Mouse (Mus musculus): ENCODE data around the gene Itpr2. TPM values are rescaled to one million over a fixed set of nuclear protein-coding genes. Genes with fewer than 3 reads are reported as not detected.

Gene Itpr2
- polyA plus RNA-seq, 1 experiment: 22.5 TPM

DNA sequence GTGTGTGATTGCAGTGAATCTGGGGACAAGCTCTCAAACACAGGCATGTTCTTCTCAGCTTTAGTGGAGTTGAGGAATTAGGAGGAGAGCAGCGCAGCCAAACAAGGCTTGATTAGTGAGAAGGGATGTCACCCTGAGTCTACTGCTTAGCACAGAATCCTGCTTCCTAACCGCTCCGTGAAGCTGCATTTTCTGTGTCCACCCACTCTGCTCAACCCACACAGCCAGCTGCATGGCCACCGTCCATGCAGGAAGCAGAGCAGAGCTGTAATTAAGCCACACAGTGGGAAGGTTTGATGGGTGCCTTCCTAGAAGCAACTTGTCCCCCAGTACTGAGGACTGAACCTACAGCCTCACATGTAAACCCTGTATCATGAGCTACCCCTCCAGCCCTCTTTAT, 97.1 kb downstream of the Itpr2 start:
- Histone ChIP-seq H3K27ac (ENCODE audit: control insufficient read depth, insufficient read depth, low read depth, low read length, poor library complexity) (no peak overlapping the region), H3K4me1 (ENCODE audit: control insufficient read depth, insufficient read depth, low read length) (peaks cover 1% of the 10 kb centered on the region; the same call in 1 of the 2 replicates), H3K4me3 (replicated peaks; ENCODE audit: control insufficient read depth, low read depth, low read length) (no peak overlapping the region)
- 80% methylated on average over 4 of the region's 4 CpGs for WGBS
- TF ChIP-seq CTCF (IDR thresholded peaks at IDR 0.05; ENCODE audit: control insufficient read depth, insufficient read depth, low read length) (0 out of 2 replicates have a peak, but pooled peaks have one; percentile 6), POLR2A (IDR thresholded peaks at IDR 0.05; ENCODE audit: borderline replicate concordance, control insufficient read depth, low read depth, low read length) (no peak)

DNA sequence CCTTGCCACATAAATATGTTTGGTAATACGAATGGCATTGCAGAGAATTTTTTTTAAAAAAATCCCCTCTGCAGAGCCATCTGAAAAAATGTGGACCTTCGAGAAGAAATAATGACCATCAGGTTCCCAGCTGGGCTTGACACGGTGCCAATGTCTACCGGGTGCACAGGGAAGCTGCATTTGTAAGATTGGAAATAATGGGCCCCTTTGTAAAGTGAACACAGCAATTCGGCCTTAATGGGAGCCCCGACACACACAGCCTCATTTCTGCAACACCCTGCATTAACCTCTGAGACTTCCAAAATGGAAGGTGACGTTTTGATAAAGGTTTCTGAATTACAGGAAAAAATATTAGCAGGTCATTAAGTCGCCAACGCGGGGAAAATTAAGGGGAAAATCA, 97.9 kb downstream of the Itpr2 start:
- no peak for TF ChIP-seq POLR2A (IDR thresholded peaks at IDR 0.05; ENCODE audit: borderline replicate concordance, control insufficient read depth, low read depth, low read length)
- no peak for TF ChIP-seq CTCF (IDR thresholded peaks at IDR 0.05; ENCODE audit: control insufficient read depth, insufficient read depth, low read length)

DNA sequence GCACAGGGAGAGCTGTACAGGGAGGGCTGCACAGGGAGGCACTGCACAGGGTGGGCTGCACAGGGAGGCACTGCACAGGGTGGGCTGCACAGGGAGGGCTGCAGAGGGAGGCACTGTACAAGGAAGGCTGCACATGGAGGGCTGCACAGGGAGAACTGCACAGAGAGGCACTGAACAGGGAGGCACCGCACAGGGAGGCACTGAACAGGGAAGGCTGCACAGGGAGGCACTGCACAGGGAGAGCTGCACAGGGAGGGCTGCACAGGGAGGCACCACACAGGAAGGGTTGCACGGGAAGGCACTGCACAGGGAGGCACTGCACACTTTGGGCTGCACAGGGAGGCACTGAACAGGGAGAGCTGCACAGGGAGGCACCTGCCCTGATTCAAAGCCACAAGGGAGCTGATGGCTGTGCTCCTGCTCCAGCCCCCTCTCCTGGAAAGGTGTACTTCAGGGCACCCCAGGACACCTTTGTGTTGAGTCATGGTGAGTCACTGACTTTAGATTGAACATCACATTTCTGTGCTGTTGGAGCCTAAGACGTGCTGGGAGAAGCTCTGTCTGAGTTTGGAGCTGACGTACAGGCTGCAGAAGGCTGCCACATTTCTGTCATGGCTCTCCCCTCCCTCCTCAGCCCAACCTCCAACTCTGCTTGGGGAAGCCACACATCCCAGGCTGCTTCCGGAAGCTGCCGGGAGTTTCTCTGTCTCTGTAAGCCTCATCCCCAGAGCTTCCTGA, 98.9 kb downstream of the Itpr2 start:
- TF ChIP-seq POLR2A (IDR thresholded peaks at IDR 0.05; ENCODE audit: borderline replicate concordance, control insufficient read depth, low read depth, low read length): no peak
- no peak for TF ChIP-seq CTCF (IDR thresholded peaks at IDR 0.05; ENCODE audit: control insufficient read depth, insufficient read depth, low read length)
- Histone ChIP-seq H3K4me3 (replicated peaks; ENCODE audit: control insufficient read depth, low read depth, low read length) (no peak overlapping the region), H3K4me1 (ENCODE audit: control insufficient read depth, insufficient read depth, low read length) (peaks cover 3% of the 10 kb centered on the region; the same call in 1 of the 2 replicates), H3K27ac (ENCODE audit: control insufficient read depth, insufficient read depth, low read depth, low read length, poor library complexity) (no peak overlapping the region)
- 50% methylated on average over 6 of the region's 6 CpGs for WGBS

More for the DNA sequence above, 97.9 kb downstream of the Itpr2 start:
- Histone ChIP-seq H3K27ac (ENCODE audit: control insufficient read depth, insufficient read depth, low read depth, low read length, poor library complexity) (no peak overlapping the region), H3K4me1 (ENCODE audit: control insufficient read depth, insufficient read depth, low read length) (peaks cover 1% of the 10 kb centered on the region; the same call in 1 of the 2 replicates), H3K4me3 (replicated peaks; ENCODE audit: control insufficient read depth, low read depth, low read length) (no peak overlapping the region)
- 77% methylated on average over 10 of the region's 10 CpGs for WGBS

DNA sequence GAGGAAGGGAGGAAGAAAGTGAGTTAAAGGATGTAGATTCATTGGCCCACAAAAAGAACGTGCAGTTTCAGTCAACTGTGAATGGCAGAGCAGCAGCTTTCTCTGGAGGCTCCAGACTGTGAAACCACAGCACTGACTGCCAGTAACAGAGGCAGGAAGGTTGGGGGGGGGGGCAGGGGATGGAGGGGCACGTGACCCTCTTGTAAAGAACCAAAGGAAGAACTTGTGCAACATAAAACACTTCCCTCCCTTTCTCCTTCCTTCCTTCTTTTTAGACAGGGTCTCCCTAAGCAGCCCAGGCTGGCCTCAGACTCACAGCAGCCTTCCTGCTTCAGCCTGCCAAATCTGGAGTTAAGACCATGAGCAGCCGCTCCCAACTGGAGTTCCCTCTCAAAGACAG, 104.2 kb downstream of the Itpr2 start:
- Histone ChIP-seq H3K27ac (ENCODE audit: control insufficient read depth, insufficient read depth, low read depth, low read length, poor library complexity) (peak overlapping the region; percentile 30; the same call in 1 of the 2 replicates), H3K4me3 (replicated peaks; ENCODE audit: control insufficient read depth, low read depth, low read length) (no peak overlapping the region), H3K4me1 (ENCODE audit: control insufficient read depth, insufficient read depth, low read length) (peaks cover 4% of the 10 kb centered on the region; the same call in 1 of the 2 replicates)
- WGBS: 22% methylated on average over 3 of the region's 3 CpGs
- TF ChIP-seq POLR2A (IDR thresholded peaks at IDR 0.05; ENCODE audit: borderline replicate concordance, control insufficient read depth, low read depth, low read length) (no peak), CTCF (IDR thresholded peaks at IDR 0.05; ENCODE audit: control insufficient read depth, insufficient read depth, low read length) (no peak)

DNA sequence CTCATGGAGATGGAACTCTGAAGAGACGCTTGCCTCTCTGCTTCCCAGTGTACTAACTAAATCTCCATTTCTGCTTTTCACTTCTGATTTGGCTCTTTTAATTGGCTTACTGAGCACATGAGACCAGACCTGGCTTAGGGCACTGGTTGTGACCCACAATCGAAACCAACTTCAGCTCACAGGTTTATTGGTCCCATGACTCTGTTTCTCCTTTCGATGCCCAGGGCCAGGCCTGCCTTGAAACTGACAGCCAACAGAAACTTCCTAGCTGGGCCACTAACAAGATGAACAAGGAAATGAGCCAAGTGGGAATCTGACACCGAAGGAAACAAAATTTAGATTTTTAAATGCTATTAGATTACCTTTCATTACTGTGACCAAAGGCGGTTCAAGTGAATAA, 105.8 kb downstream of the Itpr2 start:
- Histone ChIP-seq H3K27ac (ENCODE audit: control insufficient read depth, insufficient read depth, low read depth, low read length, poor library complexity) (no peak overlapping the region), H3K4me1 (ENCODE audit: control insufficient read depth, insufficient read depth, low read length) (peaks cover 4% of the 10 kb centered on the region; the same call in 1 of the 2 replicates), H3K4me3 (replicated peaks; ENCODE audit: control insufficient read depth, low read depth, low read length) (no peak overlapping the region)
- 86% methylated on average over 5 of the region's 5 CpGs for WGBS
- TF ChIP-seq POLR2A (IDR thresholded peaks at IDR 0.05; ENCODE audit: borderline replicate concordance, control insufficient read depth, low read depth, low read length): no peak
- no peak for TF ChIP-seq CTCF (IDR thresholded peaks at IDR 0.05; ENCODE audit: control insufficient read depth, insufficient read depth, low read length)

DNA sequence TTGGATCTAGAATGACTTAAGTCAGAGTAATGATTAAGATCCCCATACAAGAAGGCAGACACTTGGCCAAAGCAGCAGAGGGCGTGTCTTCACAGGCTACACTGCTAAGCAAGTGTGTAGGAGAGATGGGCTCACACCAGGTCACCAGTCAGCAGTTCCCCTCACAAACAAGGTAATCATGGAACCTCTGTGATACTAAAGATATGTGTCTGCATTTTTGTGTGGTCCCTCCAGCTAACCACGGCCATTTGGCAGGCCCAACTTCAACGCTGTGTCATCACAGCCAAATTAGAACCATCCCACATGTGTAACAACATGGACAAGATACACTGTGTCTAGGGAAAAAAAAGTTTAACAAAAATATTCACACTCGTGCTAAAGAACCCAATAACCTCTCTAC, 106.4 kb downstream of the Itpr2 start:
- no peak overlapping the region for H3K4me3 ChIP-seq (replicated peaks; ENCODE audit: control insufficient read depth, low read depth, low read length)
- WGBS: 72% methylated on average over 4 of the region's 4 CpGs
- H3K27ac ChIP-seq (ENCODE audit: control insufficient read depth, insufficient read depth, low read depth, low read length, poor library complexity): no peak overlapping the region
- TF ChIP-seq CTCF (IDR thresholded peaks at IDR 0.05; ENCODE audit: control insufficient read depth, insufficient read depth, low read length) (no peak), POLR2A (IDR thresholded peaks at IDR 0.05; ENCODE audit: borderline replicate concordance, control insufficient read depth, low read depth, low read length) (no peak)
- H3K4me1 ChIP-seq (ENCODE audit: control insufficient read depth, insufficient read depth, low read length): peaks cover 4% of the 10 kb centered on the region; the same call in 1 of the 2 replicates

DNA sequence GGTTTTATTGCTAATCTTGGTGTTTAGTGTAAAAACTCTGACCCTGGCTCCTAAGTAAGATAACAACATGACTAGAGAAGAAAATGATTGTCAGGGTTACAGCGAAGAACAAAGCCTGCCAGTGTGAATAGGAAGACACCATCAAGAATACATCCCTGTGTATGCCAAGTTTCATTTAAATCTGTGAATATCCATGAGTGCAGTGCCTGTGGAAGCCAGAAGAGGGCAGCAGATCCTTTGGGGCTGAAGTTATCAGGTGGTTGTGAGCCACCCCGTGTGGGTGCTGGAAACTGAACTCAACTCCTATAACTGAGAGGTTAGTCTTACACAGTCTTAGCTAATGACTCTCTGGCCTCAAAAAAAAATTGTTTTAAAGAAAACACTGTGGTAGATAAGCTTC, 109.8 kb downstream of the Itpr2 start:
- Histone ChIP-seq H3K27ac (ENCODE audit: control insufficient read depth, insufficient read depth, low read depth, low read length, poor library complexity) (no peak overlapping the region), H3K4me3 (replicated peaks; ENCODE audit: control insufficient read depth, low read depth, low read length) (no peak overlapping the region), H3K4me1 (ENCODE audit: control insufficient read depth, insufficient read depth, low read length) (no peaks in the 10 kb centered on the region; the same call in 1 of the 2 replicates)
- WGBS: 77% methylated on average over 2 of the region's 2 CpGs
- TF ChIP-seq CTCF (IDR thresholded peaks at IDR 0.05; ENCODE audit: control insufficient read depth, insufficient read depth, low read length) (peak; percentile 48), POLR2A (IDR thresholded peaks at IDR 0.05; ENCODE audit: borderline replicate concordance, control insufficient read depth, low read depth, low read length) (no peak)

DNA sequence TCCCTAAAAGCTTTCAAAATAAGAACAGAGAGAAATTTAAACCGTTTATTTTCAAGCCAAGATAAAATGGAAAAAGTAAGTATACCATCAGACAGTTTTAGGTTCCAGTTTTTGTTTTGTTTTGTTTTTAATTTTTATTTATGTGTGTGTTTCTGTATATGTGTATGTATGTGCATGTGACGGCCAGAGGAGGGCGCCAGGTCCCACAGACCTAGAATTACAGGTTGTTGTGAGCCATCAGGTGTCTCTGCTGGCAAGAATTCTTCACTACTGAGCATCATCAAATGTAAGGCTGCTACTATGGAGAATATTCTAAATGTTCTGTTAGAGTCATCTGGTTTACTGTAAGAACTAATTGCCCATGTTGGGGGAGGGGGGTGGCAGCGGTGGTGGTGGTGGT, 111.9 kb downstream of the Itpr2 start:
- Histone ChIP-seq H3K27ac (ENCODE audit: control insufficient read depth, insufficient read depth, low read depth, low read length, poor library complexity) (no peak overlapping the region), H3K4me1 (ENCODE audit: control insufficient read depth, insufficient read depth, low read length) (no peaks in the 10 kb centered on the region), H3K4me3 (replicated peaks; ENCODE audit: control insufficient read depth, low read depth, low read length) (no peak overlapping the region)
- TF ChIP-seq CTCF (IDR thresholded peaks at IDR 0.05; ENCODE audit: control insufficient read depth, insufficient read depth, low read length) (peak; percentile 39; the same call in 1 of the 2 replicates), POLR2A (IDR thresholded peaks at IDR 0.05; ENCODE audit: borderline replicate concordance, control insufficient read depth, low read depth, low read length) (no peak)
- WGBS: 81% methylated on average over 4 of the region's 4 CpGs

Data from bone marrow, adult 2 months (tissue).